ENCODE assay signal across 19 mouse cellular contexts in the genomic region with DNA sequence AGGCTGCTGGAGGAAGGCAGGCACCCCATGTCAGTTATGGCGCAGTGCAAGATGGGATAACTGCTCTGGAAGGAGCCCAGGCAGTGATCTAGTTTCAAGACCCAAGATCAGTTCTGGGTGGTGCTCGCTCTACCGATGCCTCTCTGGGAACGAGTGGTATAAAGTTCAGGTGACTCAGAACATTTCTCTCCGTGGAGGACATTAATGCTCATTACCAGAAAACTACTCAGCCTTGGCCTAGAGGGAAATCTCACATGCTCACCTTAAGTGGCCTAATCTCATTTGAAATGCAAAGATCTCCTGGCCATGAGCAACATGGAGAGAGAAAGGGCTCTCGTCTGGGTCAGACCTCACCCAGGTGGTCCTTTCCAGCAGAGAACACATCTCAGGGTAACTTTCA. TPM values are rescaled to one million over a fixed set of nuclear protein-coding genes. Genes with fewer than 3 reads are reported as not detected.
DNase-seq lines count a peak whose midpoint lies in the region; ATAC-seq and TF ChIP-seq lines count a peak whose summit lies in the region.
"Had no signal": no experiment of that assay in that cellular context is flagged by ENCODE, and none has a peak within 500 bp of the region (broad histone marks: within the 10 kb centered on the region; RNA-seq: fewer than 3 reads in every experiment).

No protein-coding gene starts in this region.

- WGBS in hindbrain, postnatal 0 days = 75% methylated on average over 6 of the region's 6 CpGs
- WGBS in hindbrain, embryonic 12.5 days = 84% methylated on average over 6 of the region's 6 CpGs
- WGBS in kidney, postnatal 0 days = 51% methylated on average over 6 of the region's 6 CpGs
- WGBS in kidney, embryonic 16.5 days = 60% methylated on average over 6 of the region's 6 CpGs

- POLR2A ChIA-PET in Patski (lab: Charles Lee) = interaction anchor here (1.1 kb wide), 1 partner anchor 8 kb away, joined by 3 read pairs; no protein-coding TSS in a partner anchor

- no peak for TF ChIP-seq CTCF in hindbrain, postnatal 0 days (IDR thresholded peaks at IDR 0.05; ENCODE audit: low read depth)
- no peak for TF ChIP-seq CTCF in kidney, postnatal 0 days (IDR thresholded peaks at IDR 0.05; ENCODE audit: low read depth)
- no peak for TF ChIP-seq CTCF in Patski (IDR thresholded peaks at IDR 0.05)

- H3K27ac ChIP-seq in hindbrain, postnatal 0 days = 0 out of 2 replicates have a peak overlapping the region, but pooled peaks have one; percentile 7
- no peak overlapping the region for H3K27ac ChIP-seq in hindbrain, embryonic 12.5 days
- H3K27ac ChIP-seq in kidney, postnatal 0 days = peak overlapping the region; percentile 8; the same call in 1 of the 2 replicates
- H3K27ac ChIP-seq in kidney, embryonic 16.5 days (ENCODE audit: low read length) = no peak overlapping the region
- H3K27ac ChIP-seq: forebrain, embryonic 13.5 days; heart, adult 2 months had no signal

- no peak overlapping the region for H3K4me2 ChIP-seq in hindbrain, postnatal 0 days (ENCODE audit: low read depth, low read length)
- no peak overlapping the region for H3K4me2 ChIP-seq in hindbrain, embryonic 12.5 days (replicated peaks)
- no peak overlapping the region for H3K4me2 ChIP-seq in kidney, postnatal 0 days (ENCODE audit: low read length)
- H3K4me2 ChIP-seq in kidney, embryonic 16.5 days (replicated peaks; ENCODE audit: low read depth, low read length) = no peak overlapping the region
- H3K4me2 ChIP-seq: embryonic facial prominence, embryonic 13.5 days; forebrain, embryonic 13.5 days; heart, embryonic 11.5 days; heart, embryonic 15.5 days had no signal

- no peaks in the 10 kb centered on the region for H3K4me1 ChIP-seq in hindbrain, postnatal 0 days (ENCODE audit: insufficient read depth, low read length)
- no peaks in the 10 kb centered on the region for H3K4me1 ChIP-seq in hindbrain, embryonic 12.5 days
- peaks cover 10% of the 10 kb centered on the region for H3K4me1 ChIP-seq in kidney, postnatal 0 days (replicated peaks; ENCODE audit: insufficient read depth, low read length)
- peaks cover 15% of the 10 kb centered on the region for H3K4me1 ChIP-seq in kidney, embryonic 16.5 days (ENCODE audit: insufficient read depth, low read length)
- H3K4me1 ChIP-seq: forebrain, embryonic 13.5 days had no signal

- H3K4me3 ChIP-seq in hindbrain, postnatal 0 days (ENCODE audit: low read length) = no peak overlapping the region
- H3K4me3 ChIP-seq in hindbrain, embryonic 12.5 days = no peak overlapping the region
- H3K4me3 ChIP-seq in kidney, postnatal 0 days (replicated peaks; ENCODE audit: low read depth, low read length) = no peak overlapping the region
- H3K4me3 ChIP-seq in kidney, embryonic 16.5 days (ENCODE audit: low read length) = no peak overlapping the region
- H3K4me3 ChIP-seq: embryonic facial prominence, embryonic 13.5 days; forebrain, embryonic 13.5 days; heart, adult 2 months; heart, embryonic 15.5 days had no signal

- in situ Hi-C loops in Patski (cut with MboI; ENCODE audit: low pct_unique_long_range_greater_than_20kb) = no loop called here

- H3K36me3 ChIP-seq in hindbrain, postnatal 0 days (ENCODE audit: insufficient read depth, low read length) = no peaks in the 10 kb centered on the region
- H3K36me3 ChIP-seq in hindbrain, embryonic 12.5 days = no peaks in the 10 kb centered on the region
- H3K36me3 ChIP-seq in kidney, postnatal 0 days (ENCODE audit: insufficient read depth, low read length) = no peaks in the 10 kb centered on the region
- H3K36me3 ChIP-seq in kidney, embryonic 16.5 days (ENCODE audit: insufficient read depth, low read length) = no peaks in the 10 kb centered on the region
- H3K36me3 ChIP-seq: embryonic facial prominence, embryonic 13.5 days; G1E; heart, embryonic 15.5 days had no signal

- no peaks in the 10 kb centered on the region for H3K9me3 ChIP-seq in hindbrain, postnatal 0 days (ENCODE audit: low read length)
- no peaks in the 10 kb centered on the region for H3K9me3 ChIP-seq in hindbrain, embryonic 12.5 days (replicated peaks)
- H3K9me3 ChIP-seq in kidney, postnatal 0 days (replicated peaks; ENCODE audit: low read length) = no peaks in the 10 kb centered on the region
- H3K9me3 ChIP-seq in kidney, embryonic 16.5 days (ENCODE audit: low read length) = no peaks in the 10 kb centered on the region
- H3K9me3 ChIP-seq: embryonic facial prominence, embryonic 13.5 days; forebrain, embryonic 13.5 days; heart, embryonic 15.5 days had no signal

- no peaks in the 10 kb centered on the region for H3K27me3 ChIP-seq in hindbrain, postnatal 0 days (ENCODE audit: insufficient read depth, low read length)
- H3K27me3 ChIP-seq in hindbrain, embryonic 12.5 days = no peaks in the 10 kb centered on the region
- H3K27me3 ChIP-seq in kidney, postnatal 0 days (ENCODE audit: insufficient read depth, low read length) = no peaks in the 10 kb centered on the region
- no peaks in the 10 kb centered on the region for H3K27me3 ChIP-seq in kidney, embryonic 16.5 days (ENCODE audit: insufficient read depth, low read length)
- no peaks in the 10 kb centered on the region for H3K27me3 ChIP-seq in Patski
- H3K27me3 ChIP-seq: embryonic facial prominence, embryonic 13.5 days; forebrain, embryonic 13.5 days; heart, embryonic 15.5 days had no signal

- no peak overlapping the region for H3K9ac ChIP-seq in hindbrain, postnatal 0 days (replicated peaks; ENCODE audit: low read length)
- no peak overlapping the region for H3K9ac ChIP-seq in hindbrain, embryonic 12.5 days
- no peak overlapping the region for H3K9ac ChIP-seq in kidney, postnatal 0 days (ENCODE audit: low read depth, low read length)
- no peak overlapping the region for H3K9ac ChIP-seq in kidney, embryonic 16.5 days (replicated peaks; ENCODE audit: low read length)
- H3K9ac ChIP-seq: embryonic facial prominence, embryonic 13.5 days; forebrain, embryonic 13.5 days; forebrain, postnatal 0 days; heart, embryonic 15.5 days had no signal

- CTCF ChIA-PET in Patski (lab: Charles Lee) = no interaction called here

- no peak for DNase-seq in hindbrain, postnatal 0 days (ENCODE audit: low spot score)
- DNase-seq in kidney, postnatal 0 days (ENCODE audit: low spot score) = no peak
- DNase-seq in Patski (ENCODE audit: low read depth, low spot score) = no peak
- no peak for DNase-seq in urinary bladder, postnatal 36 days (ENCODE audit: low spot score in 2 of 2)
- DNase-seq: adrenal gland, postnatal 10 days; cerebellum, adult 11 months; cerebellum, adult 8-10 months; forebrain, postnatal 0 days; gastrocnemius, postnatal 14 days; heart, adult 2 months; heart, postnatal 14 days had no signal

- no peak for ATAC-seq in hindbrain, postnatal 0 days
- no peak for ATAC-seq in hindbrain, embryonic 12.5 days (ENCODE audit: low FRiP score)
- ATAC-seq in kidney, postnatal 0 days (replicated peaks; ENCODE audit: low FRiP score, low read depth) = no peak; the same call in 1 of the 2 replicates
- no peak for ATAC-seq in kidney, embryonic 16.5 days (ENCODE audit: low FRiP score, low TSS enrichment)
- ATAC-seq in Patski = peak; percentile 51
- ATAC-seq: forebrain, embryonic 13.5 days; forebrain, postnatal 0 days; hindbrain, embryonic 16.5 days had no signal

RNA-seq across cellular contexts. Expression of a gene that starts 56.4 kb away (rescaled TPM):
- total RNA-seq in hindbrain, postnatal 0 days (2014; rRNA removed) = 82.1 and 85.3 TPM in 2 replicates
- 72.4 and 74.4 TPM in 2 replicates for polyA plus RNA-seq in hindbrain, postnatal 0 days (2015; fragmentation: Nextera tagmentation; extraction: Ambion mirVana)
- 184 and 192 TPM in 2 replicates for polyA plus RNA-seq in hindbrain, embryonic 12.5 days (2016; fragmentation: Nextera tagmentation; extraction: Ambion mirVana)
- polyA plus RNA-seq in kidney, postnatal 0 days (2015; fragmentation: Nextera tagmentation; extraction: Ambion mirVana) = 111 and 113 TPM in 2 replicates
- 140 and 150 TPM in 2 replicates for polyA plus RNA-seq in kidney, embryonic 16.5 days (2015; fragmentation: Nextera tagmentation; extraction: Ambion mirVana)
- 148 TPM for polyA plus RNA-seq in Patski (2021)

Comparison
In these comparisons a context has a peak if more than half of its experiments do, and no peak if none do; other contexts are left out.
1. H3K27ac ChIP-seq: peak in hindbrain, postnatal 0 days (single experiment) and kidney, postnatal 0 days (single experiment); none in hindbrain, embryonic 12.5 days (single experiment) and kidney, embryonic 16.5 days (single experiment).